Mouse (Mus musculus) hindbrain, embryonic 11.5 days (tissue): ENCODE measurements around the gene Adgrg1. TPM values are rescaled to one million over a fixed set of nuclear protein-coding genes. Genes with fewer than 3 reads are reported as not detected.

Source experiments
- ATAC-seq: fragments of 200-750 bp; cut with Nextera tagmentation; 2 replicates; pipeline ENCODE4 v1.8.0; 2017; ENCODE audit warnings: mild to moderate bottlenecking, moderate TSS enrichment, moderate library complexity; ENCODE audit not compliant: low FRiP score
- DNase-seq: peaks from one replicate; pipeline ENCODE4 v3.0.0-alpha.2; 2015; ENCODE audit warnings: low spot score
- H3K27ac ChIP-seq: fragments of 300-500 bp; sonication (generic); 2 replicates; pipeline ENCODE4 v1.5.1; 2014; ENCODE audit warnings: mild to moderate bottlenecking, low read depth, low read length
- H3K27me3 ChIP-seq: fragments of 300-500 bp; sonication (generic); 2 replicates; pipeline ENCODE4 v1.6.1; 2014; ENCODE audit warnings: mild to moderate bottlenecking, low read length, moderate library complexity, mixed read lengths; ENCODE audit not compliant: control insufficient read depth, insufficient read depth
- H3K36me3 ChIP-seq: fragments of 300-500 bp; sonication (generic); 2 replicates; pipeline ENCODE4 v1.6.1; 2014; ENCODE audit warnings: mild to moderate bottlenecking, low read length, moderate library complexity, mixed read lengths; ENCODE audit not compliant: control insufficient read depth, insufficient read depth
- H3K4me1 ChIP-seq: fragments of 300-500 bp; sonication (generic); replicated peaks from 2 replicates; pipeline ENCODE4 v1.6.1; 2014; ENCODE audit warnings: low read length, mixed read lengths; ENCODE audit not compliant: control insufficient read depth, insufficient read depth
- H3K4me2 ChIP-seq: fragments of 300-500 bp; sonication (generic); replicated peaks from 2 replicates; pipeline ENCODE4 v1.6.1; 2014; ENCODE audit warnings: mild to moderate bottlenecking, low read depth, low read length
- H3K4me3 ChIP-seq: fragments of 300-500 bp; sonication (generic); 2 replicates; pipeline ENCODE4 v1.5.1; 2014; ENCODE audit warnings: low read depth, low read length
- H3K9ac ChIP-seq: fragments of 300-500 bp; sonication (generic); 2 replicates; pipeline ENCODE4 v1.6.1; 2014; ENCODE audit warnings: low read depth, low read length
- H3K9me3 ChIP-seq: fragments of 300-500 bp; sonication (generic); 2 replicates; pipeline ENCODE4 v1.6.1; 2016; ENCODE audit warnings: low read length; ENCODE audit not compliant: control insufficient read depth
- WGBS: fragments of 180-500 bp; shearing (Covaris S2); extraction: QIAGEN DNeasy Blood & Tissue Kit; methylation state at CpG from one replicate; pipeline ENCODE4 v1.1.7; 2014; 5-methylcytosine and 5-hydroxymethylcytosine counted together
- polyA plus RNA-seq: library from polyadenylated mRNA; unstranded; fragments of >200 nt; fragmentation: Nextera tagmentation; extraction: Ambion mirVana; gene quantifications from 2 replicates; pipeline ENCODE4 v1.2.1, GENCODE M21; 2014

The Adgrg1 gene
- 138 and 160 TPM in 2 replicates for polyA plus RNA-seq

GRCm38 (mm10) chr8:94974467-94975165 is at the start of gene Adgrg1:
TSS of gene Adgrg1 (plus strand) at chr8:94974751.
- DNase-seq (no peak), ATAC-seq (no peak)
- Histone ChIP-seq H3K4me1 (peaks cover 4% of the 10 kb centered on the region; the same call in 1 of the 2 replicates), H3K4me3 (no peak within 1 kb of the TSS), H3K27me3 (no peaks in the 10 kb centered on the region), H3K27ac (no peak within 1 kb of the TSS), H3K4me2 (no peak within 1 kb of the TSS), H3K9ac (no peak within 1 kb of the TSS), H3K36me3 (no peaks in the 10 kb centered on the region), H3K9me3 (no peaks in the 10 kb centered on the region)
- WGBS, result 52% methylated on average over 7 of the region's 7 CpGs

GRCm38 (mm10) chr8:94928227-94928626 is 46.3 kb upstream of the Adgrg1 start:
- Histone ChIP-seq H3K9me3 (no peaks in the 10 kb centered on the region), H3K4me3 (no peak overlapping the region), H3K4me1 (no peaks in the 10 kb centered on the region), H3K9ac (no peak overlapping the region), H3K4me2 (no peak overlapping the region), H3K36me3 (no peaks in the 10 kb centered on the region), H3K27ac (no peak overlapping the region), H3K27me3 (no peaks in the 10 kb centered on the region)
- ATAC-seq (no peak), DNase-seq (no peak)
- WGBS, result 87% methylated on average over 3 of the region's 3 CpGs

- Histone ChIP-seq H3K27me3 (no peaks in the 10 kb centered on the region), H3K4me2 (no peak overlapping the region), H3K4me1 (no peaks in the 10 kb centered on the region), H3K9ac (no peak overlapping the region), H3K27ac (no peak overlapping the region), H3K36me3 (no peaks in the 10 kb centered on the region), H3K4me3 (no peak overlapping the region), H3K9me3 (no peaks in the 10 kb centered on the region)
- DNase-seq (no peak), ATAC-seq (no peak)
- WGBS, result 65% methylated on average over 5 of the region's 5 CpGs
Measured at GRCm38 (mm10) chr8:94933918-94934317, 40.6 kb upstream of the Adgrg1 start.

GRCm38 (mm10) chr8:94935172-94935571 is 39.4 kb upstream of the Adgrg1 start:
- Histone ChIP-seq H3K9ac (no peak overlapping the region), H3K36me3 (no peaks in the 10 kb centered on the region), H3K4me2 (no peak overlapping the region), H3K27me3 (no peaks in the 10 kb centered on the region), H3K4me1 (no peaks in the 10 kb centered on the region), H3K9me3 (no peaks in the 10 kb centered on the region), H3K27ac (no peak overlapping the region), H3K4me3 (no peak overlapping the region)
- no peak for DNase-seq
- no peak for ATAC-seq
- WGBS, result 81% methylated on average over 3 of the region's 3 CpGs

DNA sequence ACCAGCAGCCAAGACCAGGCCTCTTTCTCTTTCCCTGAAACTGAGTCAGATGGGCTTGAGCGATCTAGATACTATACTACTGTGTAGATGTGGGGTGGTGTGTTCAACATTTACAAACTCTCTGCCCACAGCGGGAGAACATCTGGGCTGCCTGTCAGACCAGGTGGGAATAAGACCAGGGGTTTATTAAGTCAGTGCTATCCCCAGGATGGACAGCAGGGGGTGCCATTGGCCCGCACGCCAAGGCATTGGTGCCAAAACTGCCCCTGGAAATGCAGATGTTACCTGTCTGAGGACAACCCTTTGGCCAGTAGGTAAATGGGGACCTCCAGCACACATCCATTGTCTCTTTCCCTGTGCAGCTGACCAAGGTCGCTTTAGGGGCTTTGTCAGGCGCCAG is 32.0 kb upstream of the Adgrg1 start:
- Histone ChIP-seq H3K9ac (no peak overlapping the region), H3K4me3 (no peak overlapping the region), H3K27ac (no peak overlapping the region), H3K4me1 (0 out of 2 replicates have a peak, but pooled peaks cover 2% of the 10 kb centered on the region), H3K27me3 (no peaks in the 10 kb centered on the region), H3K36me3 (no peaks in the 10 kb centered on the region), H3K4me2 (no peak overlapping the region), H3K9me3 (no peaks in the 10 kb centered on the region)
- ATAC-seq, result peak; percentile 22; the same call in 1 of the 2 replicates
- WGBS, result 11% methylated on average over 6 of the region's 6 CpGs
- peak; percentile 82 for DNase-seq

GRCm38 (mm10) chr8:94945185-94945584 is 29.4 kb upstream of the Adgrg1 start:
- Histone ChIP-seq H3K9ac (no peak overlapping the region), H3K4me3 (no peak overlapping the region), H3K4me2 (no peak overlapping the region), H3K4me1 (0 out of 2 replicates have a peak, but pooled peaks cover 2% of the 10 kb centered on the region), H3K36me3 (no peaks in the 10 kb centered on the region), H3K9me3 (no peaks in the 10 kb centered on the region), H3K27me3 (no peaks in the 10 kb centered on the region), H3K27ac (no peak overlapping the region)
- no peak for DNase-seq
- WGBS, result 59% methylated on average over 6 of the region's 6 CpGs
- ATAC-seq, result no peak

- no peak overlapping the region for H3K4me3 ChIP-seq
- 81% methylated on average over 4 of the region's 4 CpGs for WGBS
- no peaks in the 10 kb centered on the region for H3K9me3 ChIP-seq
- H3K4me1 ChIP-seq, result 0 out of 2 replicates have a peak, but pooled peaks cover 2% of the 10 kb centered on the region
- H3K4me2 ChIP-seq, result no peak overlapping the region
- H3K36me3 ChIP-seq, result no peaks in the 10 kb centered on the region
- H3K27me3 ChIP-seq, result no peaks in the 10 kb centered on the region
- H3K27ac ChIP-seq, result no peak overlapping the region
- no peak for DNase-seq
- H3K9ac ChIP-seq, result no peak overlapping the region
- ATAC-seq, result no peak
Measured at GRCm38 (mm10) chr8:94948421-94948820, 26.1 kb upstream of the Adgrg1 start.

- no peaks in the 10 kb centered on the region for H3K36me3 ChIP-seq
- H3K9me3 ChIP-seq, result no peaks in the 10 kb centered on the region
- no peak overlapping the region for H3K4me2 ChIP-seq
- H3K27ac ChIP-seq, result no peak overlapping the region
- H3K9ac ChIP-seq, result no peak overlapping the region
- H3K27me3 ChIP-seq, result no peaks in the 10 kb centered on the region
- 86% methylated on average over 4 of the region's 4 CpGs for WGBS
- DNase-seq (no peak), ATAC-seq (no peak)
- no peak overlapping the region for H3K4me3 ChIP-seq
- H3K4me1 ChIP-seq, result 0 out of 2 replicates have a peak, but pooled peaks cover 2% of the 10 kb centered on the region
Measured at GRCm38 (mm10) chr8:94949010-94949409, 25.5 kb upstream of the Adgrg1 start.

DNA sequence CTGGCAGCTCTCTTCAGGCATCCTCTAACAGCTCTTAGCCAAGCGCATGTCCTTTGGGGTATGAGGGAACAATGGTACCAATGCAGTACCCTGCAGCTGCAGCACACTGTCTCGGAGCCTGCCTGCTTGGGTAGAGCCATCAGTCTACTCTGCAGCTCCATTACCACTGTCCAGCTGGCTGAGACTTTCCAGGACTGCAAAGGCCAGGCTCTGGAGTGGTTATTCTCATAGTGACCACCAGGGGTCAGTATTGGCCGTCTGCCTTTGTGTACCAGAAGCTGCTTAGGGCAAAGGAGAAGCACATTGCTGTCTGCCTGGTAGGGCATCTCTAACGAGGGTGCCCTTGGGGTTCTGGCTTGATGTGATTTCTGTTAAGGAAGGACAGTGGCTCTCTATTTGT is 24.5 kb upstream of the Adgrg1 start:
- H3K9me3 ChIP-seq, result no peaks in the 10 kb centered on the region
- no peaks in the 10 kb centered on the region for H3K36me3 ChIP-seq
- H3K4me3 ChIP-seq, result no peak overlapping the region
- no peak overlapping the region for H3K4me2 ChIP-seq
- ATAC-seq (peak; percentile 70), DNase-seq (peak; percentile 88)
- no peak overlapping the region for H3K9ac ChIP-seq
- H3K27me3 ChIP-seq, result no peaks in the 10 kb centered on the region
- WGBS, result 16% methylated on average over 4 of the region's 4 CpGs
- H3K27ac ChIP-seq, result no peak overlapping the region
- H3K4me1 ChIP-seq, result 0 out of 2 replicates have a peak, but pooled peaks cover 2% of the 10 kb centered on the region
